Mouse (Mus musculus) mature B cell (primary cell): ENCODE measurements around the gene Hoxd1.

ENCODE experiments used
- in situ Hi-C: fragments of 300-500 bp; cut with MboI; formaldehyde crosslinking; loops from 2 replicates; pipeline ENCODE4 v1.14.3; 2019

Hoxd1 gene

GRCm38 (mm10) chr2:74748436-74748995 lies 14.3 kb upstream of the Hoxd1 start:
- in situ Hi-C loops, result no loop called here

- in situ Hi-C loops, result no loop called here
Measured at GRCm38 (mm10) chr2:74749337-74750121, 13.3 kb upstream of the Hoxd1 start.

GRCm38 (mm10) chr2:74750731-74751250 lies 12.0 kb upstream of the Hoxd1 start:
- in situ Hi-C loops, result no loop called here

- in situ Hi-C loops, result no loop called here
Measured at GRCm38 (mm10) chr2:74751861-74752260, 10.9 kb upstream of the Hoxd1 start.

GRCm38 (mm10) chr2:74752431-74753174 lies 10.2 kb upstream of the Hoxd1 start:
- in situ Hi-C loops, result no loop called here

GRCm38 (mm10) chr2:74753175-74753523 lies 9.6 kb upstream of the Hoxd1 start:
- in situ Hi-C loops, result no loop called here

- in situ Hi-C loops, result no loop called here
Measured at GRCm38 (mm10) chr2:74753711-74754110, 9.1 kb upstream of the Hoxd1 start.

GRCm38 (mm10) chr2:74760146-74760545 lies 2.6 kb upstream of the Hoxd1 start:
- in situ Hi-C loops, result no loop called here

- in situ Hi-C loops, result no loop called here
Measured at GRCm38 (mm10) chr2:74761941-74762340, 839 bp upstream of the Hoxd1 start.

- in situ Hi-C loops, result no loop called here
Measured at GRCm38 (mm10) chr2:74763245-74763735, 510 bp downstream of the Hoxd1 start.

- in situ Hi-C loops, result no loop called here
Measured at GRCm38 (mm10) chr2:74763976-74764375, 1.2 kb downstream of the Hoxd1 start.

- in situ Hi-C loops, result no loop called here
Measured at GRCm38 (mm10) chr2:74774359-74774758, 11.6 kb downstream of the Hoxd1 start.

GRCm38 (mm10) chr2:74777536-74778275 lies 14.9 kb downstream of the Hoxd1 start:
- in situ Hi-C loops, result no loop called here

GRCm38 (mm10) chr2:74781386-74781785 lies 18.6 kb downstream of the Hoxd1 start:
- in situ Hi-C loops, result no loop called here

GRCm38 (mm10) chr2:74795531-74795930 lies 32.8 kb downstream of the Hoxd1 start:
- in situ Hi-C loops, result no loop called here

GRCm38 (mm10) chr2:74808431-74808830 lies 45.7 kb downstream of the Hoxd1 start:
- in situ Hi-C loops, result no loop called here
